Mouse (Mus musculus): Measurements from ENCODE around the gene Pea15a.

- no peak for TF ChIP-seq CTCF (IDR thresholded peaks at IDR 0.05; ENCODE audit: low read depth)
- TF ChIP-seq EP300 (IDR thresholded peaks at IDR 0.05; ENCODE audit: low read depth) = no peak
These were observed 1.5 kb downstream of the Pea15a start for GRCm38 (mm10) chr1:172204814-172205740.

Data from liver, postnatal 0 days (tissue).